Mouse (Mus musculus) limb, embryonic 14.5 days (tissue): ENCODE measurements around the gene Med27. TPM values are rescaled to one million over a fixed set of nuclear protein-coding genes. Genes with fewer than 3 reads are reported as not detected.

ENCODE experiments used
- ATAC-seq: fragments of 200-750 bp; cut with Nextera tagmentation; 2 replicates; pipeline ENCODE4 v1.8.0; 2017; ENCODE audit warnings: low read depth, moderate number of reproducible peaks, moderate TSS enrichment; ENCODE audit not compliant: low FRiP score
- DNase-seq: peaks from one replicate; pipeline ENCODE4 v3.0.0-alpha.2; 2015; ENCODE audit warnings: low spot score
- H3K27ac ChIP-seq: fragments of 300-500 bp; sonication (generic); replicated peaks from 2 replicates; pipeline ENCODE4 v1.5.1; 2014; ENCODE audit warnings: low read depth, mild to moderate bottlenecking, low read length, moderate library complexity, mixed read lengths
- H3K27me3 ChIP-seq: fragments of 300-500 bp; sonication (generic); 2 replicates; pipeline ENCODE4 v1.6.1; 2014; ENCODE audit warnings: low read length, mixed read lengths; ENCODE audit not compliant: control insufficient read depth, insufficient read depth
- H3K36me3 ChIP-seq: fragments of 300-500 bp; sonication (generic); 2 replicates; pipeline ENCODE4 v1.6.1; 2014; ENCODE audit warnings: mild to moderate bottlenecking, low read length, moderate library complexity, mixed read lengths; ENCODE audit not compliant: control insufficient read depth, insufficient read depth
- H3K4me1 ChIP-seq: fragments of 300-500 bp; sonication (generic); 2 replicates; pipeline ENCODE4 v1.6.1; 2014; ENCODE audit warnings: antibody characterized with exemption, low read length, mixed read lengths; ENCODE audit not compliant: control insufficient read depth, insufficient read depth
- H3K4me2 ChIP-seq: fragments of 300-500 bp; sonication (generic); replicated peaks from 2 replicates; pipeline ENCODE4 v1.6.1; 2014; ENCODE audit warnings: low read depth, mild to moderate bottlenecking, low read length, moderate library complexity; ENCODE audit not compliant: severe bottlenecking
- H3K4me3 ChIP-seq: fragments of 300-500 bp; sonication (generic); replicated peaks from 2 replicates; pipeline ENCODE4 v1.5.1; 2014; ENCODE audit warnings: low read length
- H3K9ac ChIP-seq: fragments of 300-500 bp; sonication (generic); 2 replicates; pipeline ENCODE4 v1.6.1; 2014; ENCODE audit warnings: mild to moderate bottlenecking, low read depth, low read length, moderate library complexity; ENCODE audit not compliant: severe bottlenecking
- H3K9me3 ChIP-seq: fragments of 300-500 bp; sonication (generic); 2 replicates; pipeline ENCODE4 v1.6.1; 2016; ENCODE audit warnings: low read length; ENCODE audit not compliant: control insufficient read depth
- POLR2A ChIP-seq: fragments of 200-500 bp; IDR thresholded peaks from 2 replicates; pipeline ENCODE4 v1.8.0; 2012; ENCODE audit warnings: inconsistent platforms, mild to moderate bottlenecking, moderate library complexity, borderline replicate concordance; ENCODE audit not compliant: insufficient read depth, insufficient read length; ENCODE audit errors: extremely low read depth
- WGBS: fragments of 180-500 bp; shearing (Covaris S2); extraction: QIAGEN DNeasy Blood & Tissue Kit; methylation state at CpG from one replicate; pipeline ENCODE4 v1.1.7; 2014; 5-methylcytosine and 5-hydroxymethylcytosine counted together
- polyA plus RNA-seq, 2 experiments: library from polyadenylated mRNA; depleted of rRNA in 1 of 2; stranded (reverse) in 1 of 2; unstranded in 1 of 2; fragments of >200 nt; fragmentation: Nextera tagmentation in 1 of 2; extraction: Ambion mirVana in 1 of 2; gene quantifications; 2 replicates each; pipeline versions ENCODE4 v1.2.1 to v1.2.3; 2012 to 2014

The Med27 gene
- polyA plus RNA-seq, 2 experiments = 45.6 to 49.4 TPM

GRCm38 (mm10) chr2:29418498-29418897 lies 71.9 kb downstream of the Med27 start:
- no peak overlapping the region for H3K27ac ChIP-seq
- no peaks in the 10 kb centered on the region for H3K27me3 ChIP-seq
- ATAC-seq (no peak), DNase-seq (no peak)
- no peak overlapping the region for H3K9ac ChIP-seq
- WGBS = 64% methylated on average over 6 of the region's 6 CpGs
- no peaks in the 10 kb centered on the region for H3K9me3 ChIP-seq
- H3K4me1 ChIP-seq = peaks cover 7% of the 10 kb centered on the region; the same call in 1 of the 2 replicates
- no peak for TF ChIP-seq POLR2A
- no peak overlapping the region for H3K4me3 ChIP-seq
- peaks cover 4% of the 10 kb centered on the region; the same call in 1 of the 2 replicates for H3K36me3 ChIP-seq
- no peak overlapping the region for H3K4me2 ChIP-seq

DNA sequence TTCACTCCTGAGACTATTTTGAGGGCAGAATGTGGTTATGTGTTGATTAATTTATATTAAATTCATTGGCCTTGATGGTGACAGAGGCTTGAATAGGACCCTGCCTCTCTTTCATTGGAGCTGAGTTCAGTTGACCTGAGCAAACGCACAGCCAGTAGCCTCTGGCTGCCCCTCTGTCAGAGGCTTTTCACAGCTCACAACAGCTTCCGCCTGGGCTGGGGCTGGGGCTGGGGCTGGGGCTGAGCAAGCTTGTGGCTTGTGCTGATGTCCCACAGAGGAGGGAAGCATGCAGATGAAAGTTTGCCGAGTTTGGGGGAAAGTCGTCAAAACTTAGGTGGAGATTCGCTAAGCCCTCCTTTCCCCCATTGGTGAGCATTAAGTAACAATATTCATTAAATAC lies 72.8 kb downstream of the Med27 start:
- 36% methylated on average over 5 of the region's 5 CpGs for WGBS
- 0 out of 2 replicates have a peak overlapping the region, but pooled peaks have one; percentile 8 for H3K27ac ChIP-seq
- DNase-seq = no peak
- no peak for ATAC-seq
- TF ChIP-seq POLR2A = no peak
- H3K4me3 ChIP-seq = no peak overlapping the region
- no peaks in the 10 kb centered on the region for H3K9me3 ChIP-seq
- H3K4me1 ChIP-seq = peaks cover 7% of the 10 kb centered on the region; the same call in 1 of the 2 replicates
- H3K27me3 ChIP-seq = no peaks in the 10 kb centered on the region
- no peak overlapping the region for H3K4me2 ChIP-seq
- peaks cover 4% of the 10 kb centered on the region; the same call in 1 of the 2 replicates for H3K36me3 ChIP-seq
- no peak overlapping the region for H3K9ac ChIP-seq

DNA sequence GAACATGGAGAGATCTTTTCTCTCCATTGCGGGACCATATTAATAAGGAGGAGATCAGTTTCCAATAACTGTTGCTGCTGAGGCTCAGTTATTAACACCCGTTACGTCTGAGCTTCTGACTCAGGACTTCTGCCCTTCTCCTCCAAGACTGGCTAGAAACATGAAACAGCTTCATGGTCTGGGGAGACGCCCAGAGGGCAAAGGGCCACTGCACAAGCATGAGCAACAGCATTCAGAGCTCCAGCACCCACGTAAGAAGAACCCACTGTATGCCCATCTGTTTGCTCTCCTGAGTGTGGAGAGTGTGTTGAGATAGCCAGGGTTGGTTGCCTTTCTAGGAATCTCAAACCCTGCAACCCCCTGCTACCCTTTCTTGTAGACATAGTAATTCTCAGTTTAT lies 73.3 kb downstream of the Med27 start:
- WGBS = 57% methylated on average over 5 of the region's 5 CpGs

DNA sequence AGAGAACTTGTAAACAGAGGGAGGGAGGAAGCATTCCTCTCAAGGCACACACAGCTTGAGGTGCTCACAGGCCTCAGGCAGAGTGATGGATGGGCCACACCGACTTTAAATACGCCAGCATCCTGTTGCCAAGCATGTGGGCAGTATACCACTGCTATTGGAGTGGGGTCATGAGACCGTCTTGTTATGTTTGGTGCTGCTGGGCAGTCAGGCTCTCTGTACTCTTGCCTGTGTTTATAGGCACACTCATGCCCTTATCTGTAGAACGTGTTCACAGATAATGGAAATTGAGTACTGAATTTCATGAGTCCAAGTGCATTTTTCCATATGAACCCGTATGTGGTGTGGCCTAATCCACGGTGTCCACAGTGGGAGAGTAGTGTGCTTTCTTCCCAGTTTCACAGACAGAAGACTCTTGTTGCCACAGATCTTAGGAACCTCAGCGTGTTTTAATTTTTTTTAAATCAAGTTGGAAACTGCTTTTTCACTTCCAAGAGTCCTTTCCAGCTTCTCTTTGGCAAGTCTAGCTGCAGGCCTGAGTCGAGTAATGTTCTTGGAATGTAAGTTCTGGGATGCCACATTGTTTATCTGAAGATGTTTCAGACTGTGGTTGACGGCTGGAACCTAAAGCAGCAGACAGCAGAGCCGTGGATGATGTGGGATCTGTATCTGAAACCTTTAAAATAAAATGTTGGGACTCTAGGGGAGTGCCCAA lies 75.7 kb downstream of the Med27 start:
- Histone ChIP-seq H3K27me3 (no peaks in the 10 kb centered on the region), H3K4me1 (peaks cover 7% of the 10 kb centered on the region; the same call in 1 of the 2 replicates), H3K9me3 (no peaks in the 10 kb centered on the region), H3K27ac (no peak overlapping the region), H3K36me3 (no peaks in the 10 kb centered on the region), H3K9ac (no peak overlapping the region), H3K4me3 (no peak overlapping the region), H3K4me2 (no peak overlapping the region)
- ATAC-seq (no peak), DNase-seq (no peak)
- 69% methylated on average over 10 of the region's 10 CpGs for WGBS
- no peak for TF ChIP-seq POLR2A

More for the DNA sequence above, 73.3 kb downstream of the Med27 start:
- Histone ChIP-seq H3K4me3 (no peak overlapping the region), H3K36me3 (peaks cover 4% of the 10 kb centered on the region; the same call in 1 of the 2 replicates), H3K27me3 (no peaks in the 10 kb centered on the region), H3K9ac (no peak overlapping the region), H3K4me2 (no peak overlapping the region), H3K27ac (no peak overlapping the region), H3K9me3 (no peaks in the 10 kb centered on the region), H3K4me1 (peaks cover 7% of the 10 kb centered on the region; the same call in 1 of the 2 replicates)
- TF ChIP-seq POLR2A = no peak
- no peak for ATAC-seq
- DNase-seq = no peak

GRCm38 (mm10) chr2:29423059-29423458 lies 76.4 kb downstream of the Med27 start:
- H3K9me3 ChIP-seq = no peaks in the 10 kb centered on the region
- peaks cover 7% of the 10 kb centered on the region; the same call in 1 of the 2 replicates for H3K4me1 ChIP-seq
- 75% methylated on average over 3 of the region's 3 CpGs for WGBS
- H3K4me3 ChIP-seq = no peak overlapping the region
- no peak overlapping the region for H3K4me2 ChIP-seq
- no peak for TF ChIP-seq POLR2A
- H3K36me3 ChIP-seq = no peaks in the 10 kb centered on the region
- H3K27me3 ChIP-seq = no peaks in the 10 kb centered on the region
- no peak overlapping the region for H3K9ac ChIP-seq
- ATAC-seq = no peak
- DNase-seq = no peak
- no peak overlapping the region for H3K27ac ChIP-seq
